In genomic region chr4:134165548-134166465, GRCm38 (mm10) we compare ENCODE assay signal across 15 mouse cellular contexts. TPM values are rescaled to one million over a fixed set of nuclear protein-coding genes. Genes with fewer than 3 reads are reported as not detected.
A peak's percentile ranks its signal among the peaks of the same experiment; 100 is the strongest.
DNase-seq lines count a peak whose midpoint lies in the region; ATAC-seq and TF ChIP-seq lines count a peak whose summit lies in the region.
"Had no signal": no experiment of that assay in that cellular context is flagged by ENCODE, and none has a peak within 500 bp of the region (broad histone marks: within the 10 kb centered on the region; RNA-seq: fewer than 3 reads in every experiment).

No protein-coding gene starts in this region.

- H3K36me3 ChIP-seq in heart, postnatal 0 days (replicated peaks; ENCODE audit: control insufficient read depth, insufficient read depth, low read length) = no peaks in the 10 kb centered on the region
- H3K36me3 ChIP-seq in heart, embryonic 10.5 days = peaks cover 20% of the 10 kb centered on the region; the same call in 1 of the 2 replicates
- peaks cover 12% of the 10 kb centered on the region; the same call in 1 of the 2 replicates for H3K36me3 ChIP-seq in liver, embryonic 14.5 days (replicated peaks; ENCODE audit: control insufficient read depth, insufficient read depth, low read depth)
- peaks cover 10% of the 10 kb centered on the region for H3K36me3 ChIP-seq in thymus, adult 2 months (ENCODE audit: control insufficient read depth, insufficient read depth, low read length)
- H3K36me3 ChIP-seq in hindbrain, embryonic 11.5 days (ENCODE audit: control insufficient read depth, insufficient read depth, low read length) = peaks cover 3% of the 10 kb centered on the region; the same call in 1 of the 2 replicates

- peak overlapping the region; percentile 32; the same call in 1 of the 2 replicates for H3K27ac ChIP-seq in heart, postnatal 0 days (ENCODE audit: low read depth)
- no peak overlapping the region for H3K27ac ChIP-seq in heart, embryonic 10.5 days
- peak overlapping the region; percentile 60 for H3K27ac ChIP-seq in liver, embryonic 14.5 days
- H3K27ac ChIP-seq in thymus, adult 2 months (ENCODE audit: control insufficient read depth, insufficient read depth, low read length) = no peak overlapping the region; the same call in 1 of the 2 replicates
- H3K27ac ChIP-seq in hindbrain, embryonic 11.5 days (ENCODE audit: low read depth, low read length) = no peak overlapping the region

- no peak for DNase-seq in heart, postnatal 0 days (ENCODE audit: low spot score)
- no peak for DNase-seq in heart, embryonic 10.5 days (ENCODE audit: low spot score)
- peak; percentile 65 for DNase-seq in c-Kit-positive CD71-positive TER-119-negative erythroid progenitor cells, embryonic 14.5 days (ENCODE audit: low read depth)
- peak in 2 of 3 experiments; percentile 45 to 64 for DNase-seq in liver, embryonic 14.5 days (ENCODE audit: low read depth in 3 of 3, low spot score in 3 of 3)
- DNase-seq in thymus, adult 2 months = peak; percentile 67
- DNase-seq in embryo, embryonic 9.5 days (ENCODE audit: extremely low spot score) = no peak
- no peak for DNase-seq in hindbrain, embryonic 11.5 days (ENCODE audit: low spot score)
- no peak for DNase-seq in right cerebral cortex, postnatal 10 days (ENCODE audit: low spot score in 2 of 2)
- DNase-seq: right cerebral cortex, postnatal 25 days had no signal

- ATAC-seq in heart, postnatal 0 days (ENCODE audit: insufficient read depth, low read depth) = no peak
- ATAC-seq in liver, embryonic 14.5 days (ENCODE audit: insufficient read depth) = peak; percentile 78
- no peak for ATAC-seq in hindbrain, embryonic 11.5 days (ENCODE audit: low FRiP score)

- 71% methylated on average over 3 of the region's 3 CpGs for WGBS in heart, postnatal 0 days
- WGBS in heart, embryonic 10.5 days = 73% methylated on average over 3 of the region's 3 CpGs
- 73% methylated on average over 3 of the region's 3 CpGs for WGBS in liver, embryonic 14.5 days (ENCODE audit: insufficient replicate concordance)
- 15% methylated on average over 3 of the region's 3 CpGs for WGBS in thymus, adult 2 months
- WGBS in hindbrain, embryonic 11.5 days = 92% methylated on average over 3 of the region's 3 CpGs

- H3K9me3 ChIP-seq in heart, postnatal 0 days (replicated peaks; ENCODE audit: control insufficient read depth, low read length) = no peaks in the 10 kb centered on the region
- H3K9me3 ChIP-seq in heart, embryonic 10.5 days = no peaks in the 10 kb centered on the region
- no peaks in the 10 kb centered on the region for H3K9me3 ChIP-seq in liver, embryonic 14.5 days (ENCODE audit: control insufficient read depth, low read length)
- no peaks in the 10 kb centered on the region for H3K9me3 ChIP-seq in hindbrain, embryonic 11.5 days (ENCODE audit: control insufficient read depth, low read length)

- H3K4me3 ChIP-seq in heart, postnatal 0 days (ENCODE audit: low read depth, low read length) = no peak overlapping the region
- no peak overlapping the region for H3K4me3 ChIP-seq in heart, embryonic 10.5 days
- H3K4me3 ChIP-seq in liver, embryonic 14.5 days (ENCODE audit: insufficient read depth in 1 of 2, low read depth in 2 of 2, low read length in 2 of 2) = no peak overlapping the region
- H3K4me3 ChIP-seq in thymus, adult 2 months (ENCODE audit: control insufficient read depth, insufficient read depth, low read length) = no peak overlapping the region
- H3K4me3 ChIP-seq in hindbrain, embryonic 11.5 days (ENCODE audit: low read depth, low read length) = no peak overlapping the region
- H3K4me3 ChIP-seq: erythroblast, embryonic 14.5 days had no signal

- H3K4me2 ChIP-seq in heart, postnatal 0 days (ENCODE audit: low read depth, low read length) = no peak overlapping the region
- H3K4me2 ChIP-seq in liver, embryonic 14.5 days (ENCODE audit: low read depth) = peak overlapping the region; percentile 44
- H3K4me2 ChIP-seq in hindbrain, embryonic 11.5 days (replicated peaks; ENCODE audit: low read depth, low read length) = no peak overlapping the region

- no peaks in the 10 kb centered on the region for H3K27me3 ChIP-seq in heart, postnatal 0 days (ENCODE audit: control insufficient read depth, insufficient read depth, low read length)
- no peaks in the 10 kb centered on the region for H3K27me3 ChIP-seq in heart, embryonic 10.5 days (ENCODE audit: insufficient read depth, poor library complexity, severe bottlenecking)
- H3K27me3 ChIP-seq in liver, embryonic 14.5 days (ENCODE audit: control insufficient read depth, insufficient read depth, low read length) = no peaks in the 10 kb centered on the region
- no peaks in the 10 kb centered on the region for H3K27me3 ChIP-seq in thymus, adult 2 months (ENCODE audit: control insufficient read depth, insufficient read depth, low read length)
- no peaks in the 10 kb centered on the region for H3K27me3 ChIP-seq in hindbrain, embryonic 11.5 days (ENCODE audit: control insufficient read depth, insufficient read depth, low read length)

- no peak for TF ChIP-seq CTCF in heart, postnatal 0 days (IDR thresholded peaks at IDR 0.05; ENCODE audit: low read depth)
- TF ChIP-seq CTCF in liver, embryonic 14.5 days (IDR thresholded peaks at IDR 0.05; ENCODE audit: low read depth) = no peak
- no peak for TF ChIP-seq CTCF in thymus, adult 2 months (IDR thresholded peaks at IDR 0.05; ENCODE audit: borderline replicate concordance, control insufficient read depth, extremely low read depth, insufficient read depth, low read length, poor library complexity)

- TF ChIP-seq EP300 in heart, postnatal 0 days (IDR thresholded peaks at IDR 0.05; ENCODE audit: low read depth) = no peak
- peak; percentile 81 for TF ChIP-seq EP300 in liver, embryonic 14.5 days (IDR thresholded peaks at IDR 0.05; ENCODE audit: low read depth)

- H3K4me1 ChIP-seq in heart, postnatal 0 days (ENCODE audit: control insufficient read depth, insufficient read depth) = peaks cover 12% of the 10 kb centered on the region
- peaks cover 17% of the 10 kb centered on the region for H3K4me1 ChIP-seq in heart, embryonic 10.5 days
- peaks cover 16% of the 10 kb centered on the region in 2 experiments for H3K4me1 ChIP-seq in liver, embryonic 14.5 days (replicated peaks; ENCODE audit: control insufficient read depth in 2 of 2, insufficient read depth in 2 of 2, low read length in 1 of 2)
- peaks cover 10% of the 10 kb centered on the region for H3K4me1 ChIP-seq in thymus, adult 2 months (replicated peaks; ENCODE audit: control insufficient read depth, insufficient read depth, low read length)
- no peaks in the 10 kb centered on the region for H3K4me1 ChIP-seq in hindbrain, embryonic 11.5 days (replicated peaks; ENCODE audit: control insufficient read depth, insufficient read depth, low read length)

- no peak for TF ChIP-seq POLR2A in thymus, adult 2 months (IDR thresholded peaks at IDR 0.05; ENCODE audit: control insufficient read depth, extremely low read depth, insufficient read depth, low read length, poor library complexity)

- no peak overlapping the region for H3K9ac ChIP-seq in heart, postnatal 0 days (replicated peaks; ENCODE audit: low read depth, low read length)
- H3K9ac ChIP-seq in liver, embryonic 14.5 days (replicated peaks) = peak overlapping the region; percentile 10; the same call in 1 of the 2 replicates
- no peak overlapping the region for H3K9ac ChIP-seq in hindbrain, embryonic 11.5 days (ENCODE audit: low read depth, low read length)

RNA-seq across cellular contexts. Expression of gene Cep85, which starts 21.1 kb away (rescaled TPM):
- 24.2 and 30.6 TPM in 2 replicates for total RNA-seq in heart, postnatal 0 days (2014; rRNA removed; ENCODE audit: low replicate concordance)
- 27.4 and 29.7 TPM in 2 replicates for polyA plus RNA-seq in heart, postnatal 0 days (2015; fragmentation: Nextera tagmentation; extraction: Ambion mirVana)
- polyA plus RNA-seq in heart, embryonic 10.5 days (2016; fragmentation: Nextera tagmentation; extraction: Ambion mirVana) = 28.2 and 31.1 TPM in 2 replicates
- polyA plus RNA-seq in liver, embryonic 14.5 days (2012; rRNA removed) = 14.2 and 16.9 TPM in 2 replicates
- polyA plus RNA-seq in liver, embryonic 14.5 days (2014; fragmentation: Nextera tagmentation; extraction: Ambion mirVana) = 30.2 and 35.2 TPM in 2 replicates
- 127 and 145 TPM in 2 replicates for polyA plus RNA-seq in thymus, adult 2 months (2012; rRNA removed)
- polyA plus RNA-seq in hindbrain, embryonic 11.5 days (2014; fragmentation: Nextera tagmentation; extraction: Ambion mirVana) = 27.8 and 27.9 TPM in 2 replicates

RNA-seq across cellular contexts. Expression of gene Gm7534, which starts 37.0 kb away (rescaled TPM):
- total RNA-seq in heart, postnatal 0 days (2014; rRNA removed; ENCODE audit: low replicate concordance) = not detected in 2 replicates
- polyA plus RNA-seq in heart, postnatal 0 days (2015; fragmentation: Nextera tagmentation; extraction: Ambion mirVana) = not detected in 2 replicates
- not detected in 2 replicates for polyA plus RNA-seq in heart, embryonic 10.5 days (2016; fragmentation: Nextera tagmentation; extraction: Ambion mirVana)
- polyA plus RNA-seq in liver, embryonic 14.5 days (2012; rRNA removed) = not detected in 2 replicates
- polyA plus RNA-seq in liver, embryonic 14.5 days (2014; fragmentation: Nextera tagmentation; extraction: Ambion mirVana) = not detected in 2 replicates
- 0.17 and 0.36 TPM in 2 replicates for polyA plus RNA-seq in thymus, adult 2 months (2012; rRNA removed)
- polyA plus RNA-seq in hindbrain, embryonic 11.5 days (2014; fragmentation: Nextera tagmentation; extraction: Ambion mirVana) = 0.06 TPM in 1 of 2 replicates, not detected in the other
- total RNA-seq: gastrocnemius, adult 18-20 months; layer of hippocampus, adult 18-20 months; left cerebral cortex, postnatal 14 days; midbrain, postnatal 0 days had no signal
- polyA plus RNA-seq: erythroblast, embryonic 14.5 days; lung, embryonic 16.5 days; midbrain, postnatal 0 days had no signal

RNA-seq across cellular contexts. Expression of gene Sh3bgrl3, which starts 37.2 kb away (rescaled TPM):
- 49.7 and 67.6 TPM in 2 replicates for total RNA-seq in heart, postnatal 0 days (2014; rRNA removed; ENCODE audit: low replicate concordance)
- polyA plus RNA-seq in heart, postnatal 0 days (2015; fragmentation: Nextera tagmentation; extraction: Ambion mirVana) = 140 and 150 TPM in 2 replicates
- 188 and 243 TPM in 2 replicates for polyA plus RNA-seq in heart, embryonic 10.5 days (2016; fragmentation: Nextera tagmentation; extraction: Ambion mirVana)
- polyA plus RNA-seq in liver, embryonic 14.5 days (2012; rRNA removed) = 70.8 and 79.9 TPM in 2 replicates
- polyA plus RNA-seq in liver, embryonic 14.5 days (2014; fragmentation: Nextera tagmentation; extraction: Ambion mirVana) = 142 and 153 TPM in 2 replicates
- 1,368 and 1,549 TPM in 2 replicates for polyA plus RNA-seq in thymus, adult 2 months (2012; rRNA removed)
- 337 and 396 TPM in 2 replicates for polyA plus RNA-seq in hindbrain, embryonic 11.5 days (2014; fragmentation: Nextera tagmentation; extraction: Ambion mirVana)

Comparison
In these comparisons a context has a peak if more than half of its experiments do, and no peak if none do; other contexts are left out.
1. H3K27ac ChIP-seq: peak in heart, postnatal 0 days (single experiment) and liver, embryonic 14.5 days (single experiment); none in heart, embryonic 10.5 days (single experiment), thymus, adult 2 months (single experiment) and hindbrain, embryonic 11.5 days (single experiment).
2. DNase-seq: peak in c-Kit-positive CD71-positive TER-119-negative erythroid progenitor cells, embryonic 14.5 days (single experiment), liver, embryonic 14.5 days (2 of 3) and thymus, adult 2 months (single experiment); none in heart, postnatal 0 days (single experiment), heart, embryonic 10.5 days (single experiment), embryo, embryonic 9.5 days (single experiment), hindbrain, embryonic 11.5 days (single experiment) and right cerebral cortex, postnatal 10 days (0 of 2).